Mouse (Mus musculus) heart, postnatal 14 days (tissue): ENCODE measurements around the gene Rfxap. TPM values are rescaled to one million over a fixed set of nuclear protein-coding genes. Genes with fewer than 3 reads are reported as not detected.
"Not testable (repeated sequence)": the region's sequence is repeated elsewhere in the genome, so short reads cannot be mapped to it uniquely, and the experiment has no call there.

Source experiments
- DNase-seq, 2 experiments: peaks; one replicate each; pipeline ENCODE4 v3.0.0; 2021 to 2022
- intact Hi-C: fragments of 180-260 bp; cut with DNase I; formaldehyde crosslinking; loops from one replicate; pipeline ENCODE4 v1.15.1; 2025
- total RNA-seq, 2 experiments: library from RNA; stranded (reverse); gene quantifications; 2 replicates each; pipeline ENCODE4 v1.2.3; 2021

Rfxap gene
- total RNA-seq, 2 experiments from 2014 or later: 21.8 to 23.4 TPM

DNA sequence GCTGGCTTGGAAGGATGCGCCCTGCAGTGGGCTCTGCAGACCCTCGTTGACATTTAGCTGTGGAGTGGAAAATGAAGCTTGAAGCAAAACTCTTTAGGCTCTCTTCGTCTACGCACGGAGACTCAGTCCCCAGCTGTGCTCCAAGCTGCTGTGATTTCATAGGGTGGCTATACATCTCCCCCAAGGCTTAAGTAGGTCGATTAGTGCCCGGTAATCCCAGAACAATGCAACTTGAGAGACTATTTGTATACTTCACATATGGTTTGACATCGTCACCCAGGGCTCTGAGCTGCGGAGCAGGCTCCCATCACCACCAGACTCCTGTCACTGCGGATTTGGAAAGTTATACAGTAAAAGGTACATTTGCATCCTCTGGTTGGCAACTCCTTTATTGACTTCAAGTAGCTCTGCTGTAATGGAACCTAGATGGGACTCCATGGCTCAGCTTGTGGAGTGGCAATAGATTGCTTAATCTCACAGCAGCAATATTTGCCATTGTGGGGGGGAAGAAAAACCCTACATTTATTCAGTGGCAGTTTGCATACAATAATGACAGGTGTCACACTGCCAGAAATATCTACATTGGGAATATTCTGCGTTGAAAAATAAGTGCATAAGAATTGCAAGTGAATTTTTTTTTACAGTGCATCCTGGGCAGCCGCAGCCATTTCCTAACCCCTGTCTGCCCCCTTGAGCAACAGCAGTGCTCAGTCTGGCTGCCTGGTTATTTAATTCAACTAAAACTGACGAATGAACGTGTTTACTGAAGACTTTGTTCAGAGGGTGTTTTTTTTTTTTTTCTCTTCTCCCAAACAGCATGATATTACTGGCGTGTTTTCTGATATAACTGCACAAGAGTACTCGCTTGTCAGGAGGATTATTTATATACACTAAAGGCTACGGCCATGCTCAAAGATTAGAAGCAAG is 38.0 kb downstream of the Rfxap start:
- no peak for DNase-seq
- intact Hi-C loops: no loop called here

DNA sequence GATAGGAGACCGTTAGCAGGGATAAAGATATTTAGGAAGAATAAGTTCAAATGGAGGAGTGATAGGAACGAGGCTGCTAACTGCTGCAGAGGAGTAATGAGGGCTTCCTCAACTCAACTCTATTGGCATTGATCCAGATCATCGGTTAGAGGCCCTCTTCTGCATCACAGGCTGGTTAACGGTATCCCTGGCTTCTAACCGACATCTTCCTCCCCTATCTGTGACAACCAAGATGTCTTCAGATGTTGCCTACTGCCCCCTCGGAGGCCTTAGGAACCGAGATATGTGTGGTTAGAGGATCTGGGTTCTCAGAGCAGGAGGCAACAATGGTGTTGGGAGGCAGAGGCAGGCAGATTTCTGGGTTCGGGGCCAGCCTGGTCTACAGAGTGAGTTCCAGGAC is 39.0 kb downstream of the Rfxap start:
- DNase-seq: no peak
- intact Hi-C loops: no loop called here

DNA sequence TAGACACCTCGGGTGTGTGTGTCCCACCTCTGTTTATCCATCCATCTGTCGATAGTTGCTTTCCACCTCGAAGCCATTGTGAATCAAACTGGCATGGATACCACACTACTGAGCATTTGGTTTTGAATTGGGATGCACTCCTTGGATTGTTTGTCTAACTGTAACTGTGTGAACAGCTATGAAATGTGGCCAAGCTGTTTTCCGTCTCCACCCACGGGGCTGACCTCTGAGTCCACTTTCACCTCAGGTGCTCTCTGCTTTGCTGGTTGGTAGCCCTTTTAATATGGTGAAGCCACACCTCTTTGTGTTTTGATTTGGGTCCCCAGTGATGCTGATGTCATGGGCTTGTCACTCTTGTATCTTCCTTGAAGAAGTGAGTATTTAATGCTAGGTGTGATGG is 40.8 kb downstream of the Rfxap start:
- DNase-seq: no peak
- intact Hi-C loops: no loop called here

DNA sequence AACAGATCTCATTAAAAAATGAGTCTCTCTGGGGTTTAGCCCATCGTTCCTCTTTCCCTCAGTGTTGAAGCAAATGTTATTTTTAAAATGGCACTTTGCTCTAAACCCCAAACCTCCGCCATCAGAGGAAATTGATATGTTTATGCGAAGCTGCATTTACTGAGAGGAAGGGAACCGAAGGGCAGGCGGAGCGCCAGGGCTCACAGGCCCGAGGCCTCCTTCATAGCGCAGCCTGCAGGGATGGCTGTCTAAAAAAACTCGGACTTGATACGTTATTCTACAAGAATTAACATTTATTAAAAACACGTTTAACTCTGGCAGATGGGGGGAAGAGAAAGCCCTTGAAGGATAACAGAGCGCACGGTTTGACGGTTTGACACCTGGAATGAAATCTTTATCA is 41.6 kb downstream of the Rfxap start:
- intact Hi-C loops: no loop called here
- no peak for DNase-seq

DNA sequence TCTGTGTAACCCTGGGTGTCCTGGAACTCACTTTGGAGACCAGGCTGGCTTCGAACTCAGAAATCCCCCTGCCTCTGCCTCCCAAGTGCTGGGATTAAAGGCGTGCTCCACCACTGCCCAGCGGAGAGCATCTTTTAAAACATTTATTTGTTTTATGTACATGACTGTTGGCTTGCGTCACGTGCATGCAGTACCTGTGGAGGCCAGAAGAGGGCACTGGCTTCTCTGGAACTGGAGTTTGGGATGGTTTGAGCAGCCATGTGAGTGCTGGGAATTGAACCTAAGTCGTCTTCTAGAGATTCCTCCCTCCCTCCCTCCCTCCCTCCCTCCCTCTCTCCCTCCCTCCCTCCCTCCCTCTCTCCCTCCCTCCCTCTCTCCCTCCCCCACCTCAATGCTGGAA is 42.1 kb downstream of the Rfxap start:
- DNase-seq: peak in 1 of 2 experiments; percentile 14
- intact Hi-C loops: not testable (repeated sequence)

DNA sequence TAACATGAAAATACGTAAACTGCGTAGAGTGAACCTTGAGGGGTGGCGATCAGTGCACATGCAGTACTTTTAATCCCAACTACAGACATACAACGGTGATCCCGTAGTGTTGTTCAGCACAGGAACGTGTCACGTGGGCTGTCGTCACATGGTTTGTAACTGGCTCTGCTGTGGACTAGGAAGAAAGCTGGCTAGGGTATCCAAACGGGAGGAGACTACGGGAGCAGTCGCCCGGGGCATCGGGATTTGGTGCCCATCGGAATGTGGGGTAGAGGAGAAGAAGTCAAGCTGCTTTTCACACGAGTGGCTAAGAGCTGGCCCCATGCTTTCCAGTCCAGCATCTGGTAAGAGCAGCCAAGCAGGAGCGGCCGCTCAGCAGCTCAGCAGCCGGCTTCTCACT is 43.2 kb downstream of the Rfxap start:
- intact Hi-C loops: no loop called here
- peak; percentile 17 to 44 for DNase-seq

DNA sequence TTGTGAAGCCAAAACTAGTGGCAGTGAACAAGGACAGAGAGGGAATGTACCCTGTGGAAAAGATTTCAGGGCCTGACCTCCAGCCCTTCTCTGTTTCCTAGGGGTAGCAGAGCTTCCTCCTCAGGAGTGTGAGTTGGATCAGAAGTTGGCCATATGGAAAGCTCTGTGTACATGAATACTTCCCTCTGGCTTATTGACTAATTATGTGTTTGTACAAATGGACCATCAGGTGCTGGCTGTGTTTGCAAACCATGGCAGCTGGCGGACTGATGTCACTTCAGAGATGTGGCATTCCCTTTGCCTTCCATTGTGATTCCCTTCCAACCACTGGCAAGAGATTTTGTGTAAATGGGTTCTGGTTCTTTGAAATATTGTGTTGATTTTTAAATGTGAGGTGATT is 46.3 kb downstream of the Rfxap start:
- DNase-seq: no peak

DNA sequence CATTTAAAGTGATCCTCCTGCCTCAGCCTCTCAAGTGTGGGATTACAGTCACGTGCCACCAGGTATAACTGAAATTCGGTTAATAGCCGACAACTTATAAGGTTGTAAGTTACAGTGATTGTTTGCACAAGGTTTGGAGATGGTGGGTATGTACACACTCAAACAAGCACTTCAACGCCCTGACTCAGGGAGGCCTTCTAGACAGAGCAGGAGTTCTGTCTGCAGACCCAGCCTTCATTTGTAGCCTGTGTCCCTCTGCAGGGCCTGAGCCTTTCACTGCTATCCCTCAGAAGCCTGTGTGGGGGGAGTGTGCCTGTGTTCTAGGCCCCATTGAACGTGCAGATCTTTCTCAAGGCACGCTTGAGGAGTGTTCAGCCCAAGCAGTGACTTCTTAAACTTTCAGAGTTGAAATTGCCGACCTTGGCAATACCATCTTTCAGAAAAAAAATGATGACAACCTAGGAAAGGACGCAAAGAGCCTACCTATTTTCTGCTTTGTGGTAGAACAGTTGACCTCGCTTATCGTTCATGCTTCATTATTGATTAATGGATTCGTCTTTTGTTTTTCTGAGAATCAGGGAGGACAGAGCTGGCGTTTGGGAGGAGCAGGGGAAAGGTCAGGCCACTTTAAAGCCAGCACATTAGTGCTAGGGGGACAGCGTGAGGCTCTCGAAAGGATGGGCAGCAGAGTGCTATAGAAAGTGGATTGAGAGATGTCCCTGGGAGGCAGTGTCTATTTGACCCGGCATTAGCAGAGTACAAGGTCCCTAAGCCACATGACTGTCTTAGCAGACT is 47.1 kb downstream of the Rfxap start:
- intact Hi-C loops: no loop called here
- DNase-seq: no peak

More for the DNA sequence above, 46.3 kb downstream of the Rfxap start:
- intact Hi-C loops: no loop called here

DNA sequence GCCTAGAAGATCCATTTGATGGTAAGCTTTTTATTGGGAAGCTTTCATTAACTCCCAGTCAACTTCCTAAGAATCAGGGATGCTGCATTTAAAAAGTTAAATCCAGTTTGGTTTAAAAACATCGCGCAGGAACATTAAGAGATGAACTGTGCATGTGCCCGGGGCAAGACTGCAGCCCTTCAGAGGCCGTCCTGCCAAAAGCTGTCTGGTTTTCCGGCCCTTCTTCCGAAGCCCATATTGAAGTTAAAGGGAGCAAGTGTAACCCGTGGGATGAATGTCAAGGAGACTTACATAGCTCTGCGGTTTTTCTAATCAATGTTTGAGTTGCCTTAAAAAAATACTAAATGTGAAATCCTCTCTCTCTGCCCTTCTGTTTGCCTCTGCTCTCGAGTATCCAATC is 48.4 kb downstream of the Rfxap start:
- DNase-seq: no peak
- intact Hi-C loops: no loop called here

DNA sequence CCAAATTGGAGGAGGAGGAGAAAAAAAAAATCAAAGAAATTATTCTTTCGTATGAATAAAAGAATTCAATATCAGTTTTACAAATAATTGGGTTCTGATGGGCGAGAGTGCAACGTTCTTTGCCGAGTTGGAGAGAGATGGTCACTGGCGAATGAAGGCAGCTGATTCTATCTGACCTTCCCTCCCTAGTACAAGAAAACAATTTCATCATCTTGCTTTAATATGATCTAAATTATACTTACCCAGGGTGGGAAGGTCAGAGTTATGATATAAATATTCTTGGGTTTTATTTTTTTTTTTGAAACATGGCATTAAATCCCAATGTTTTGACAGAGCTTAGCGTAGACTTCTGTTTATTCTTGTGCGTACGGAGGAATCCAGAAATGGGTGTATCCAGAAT is 50.1 kb downstream of the Rfxap start:
- intact Hi-C loops: no loop called here
- DNase-seq: no peak

DNA sequence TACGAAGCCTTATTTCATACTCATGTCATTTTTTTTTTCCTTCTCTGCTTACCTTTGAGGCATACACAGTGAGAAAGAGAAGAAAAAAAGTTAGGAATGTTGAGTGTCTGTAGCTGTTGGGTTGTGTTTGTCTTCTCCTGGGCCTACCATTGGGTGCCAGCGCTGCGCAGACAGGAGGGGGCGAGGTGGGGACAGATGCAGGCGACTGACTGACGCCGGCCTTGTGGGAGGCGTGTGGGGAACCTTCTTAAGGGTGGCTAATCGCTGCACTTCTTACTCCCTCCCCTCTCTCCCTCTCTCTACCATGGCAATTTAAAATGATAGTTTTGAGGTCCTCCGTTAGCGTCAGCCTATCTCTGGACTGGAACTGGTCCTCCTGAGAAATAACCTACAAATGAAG is 51.5 kb downstream of the Rfxap start:
- intact Hi-C loops: no loop called here
- DNase-seq: peak; percentile 10 to 26

DNA sequence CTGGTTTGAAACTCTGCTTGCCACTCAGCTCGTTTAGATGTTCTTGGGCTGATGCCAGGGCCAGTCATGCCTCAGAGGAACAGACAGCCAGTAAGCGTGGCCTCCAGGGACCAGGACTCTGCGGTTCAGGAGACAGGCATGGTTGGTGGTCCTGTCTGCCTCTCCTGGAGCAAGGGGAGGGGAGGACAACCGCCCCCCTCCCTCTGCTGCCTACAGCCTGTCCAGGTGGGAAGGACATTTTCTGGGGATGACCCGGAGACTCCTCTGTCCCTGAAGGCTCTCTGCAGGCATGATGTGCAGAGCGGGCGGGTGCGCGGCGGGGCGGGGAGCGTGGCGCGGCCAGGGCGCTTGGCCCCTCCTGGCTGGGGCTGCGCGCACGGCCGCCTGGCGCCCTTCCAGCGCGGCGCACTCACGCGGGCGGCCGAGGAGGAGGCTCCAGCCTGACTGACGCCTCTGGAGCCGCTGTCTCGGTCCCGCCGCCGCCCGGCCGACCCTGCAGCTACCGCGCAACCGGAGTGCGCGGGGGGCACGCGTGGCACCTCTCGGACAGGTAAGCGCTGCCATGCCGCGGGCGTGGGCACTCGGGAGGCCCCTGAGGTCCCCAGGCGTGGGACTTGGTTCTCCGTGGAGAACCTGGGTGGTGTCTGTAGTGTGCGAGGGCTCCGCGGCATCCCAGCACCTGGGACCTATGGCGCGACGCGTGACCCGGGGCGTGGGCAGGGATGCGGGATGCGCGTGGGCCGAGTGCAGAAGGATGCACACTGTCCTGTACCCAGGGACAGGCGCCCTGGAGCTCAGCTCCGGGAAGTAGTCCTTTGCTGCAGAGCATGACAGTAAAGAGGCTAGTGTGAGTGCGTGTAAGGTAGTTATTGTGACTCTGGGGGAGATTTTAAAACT is 52.2 kb downstream of the Rfxap start, which contains the start of gene Smad9:
TSS of gene Smad9 (plus strand) at position 438 of the 897 bp plus-strand sequence.
- intact Hi-C loops: no loop called here
- DNase-seq: peak; percentile 75 to 77

DNA sequence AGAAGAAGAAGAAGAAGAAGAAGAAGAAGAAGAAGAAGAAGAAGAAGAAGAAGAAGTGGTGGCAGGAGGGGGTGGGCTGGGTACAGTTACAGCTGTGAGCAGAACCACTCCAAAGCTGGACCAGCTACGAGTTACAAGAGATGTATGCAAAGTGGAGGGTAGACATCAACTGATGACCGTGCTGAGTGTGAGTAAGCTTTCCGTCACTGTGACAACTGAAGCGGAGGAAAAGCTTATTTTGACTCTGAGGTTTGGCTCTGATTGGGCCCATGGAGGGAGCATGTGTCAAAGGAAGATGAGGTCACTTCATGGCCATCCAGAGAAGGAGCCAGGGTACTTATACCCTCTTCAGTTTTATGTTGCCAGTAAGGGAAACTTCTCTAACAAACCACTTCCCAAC is 54.2 kb downstream of the Rfxap start:
- DNase-seq: no peak
- intact Hi-C loops: no loop called here

Other genes with a start within 250 kb of the Rfxap start
- gene Supt20, start 115.0 kb downstream of the Rfxap start, total RNA-seq: 10 to 100 TPM; 28.3 to 29.9 TPM
- not detected for gene Gm21958, start 93.4 kb downstream of the Rfxap start, total RNA-seq
- gene Exosc8, start 72.4 kb downstream of the Rfxap start, total RNA-seq: 10 to 100 TPM; 17.3 to 22.3 TPM
- 10 to 100 TPM; 11.9 to 12.0 TPM for gene Alg5, start 72.3 kb downstream of the Rfxap start, total RNA-seq
- gene Smad9, start 52.2 kb downstream of the Rfxap start, total RNA-seq: 1 to 10 TPM; 1.2 to 2.2 TPM
- gene Sertm1, start 108.1 kb upstream of the Rfxap start, total RNA-seq: under 1 TPM; 0.12 to 0.19 TPM
- gene Ccna1, start 247.7 kb upstream of the Rfxap start, total RNA-seq: under 1 TPM; 0.26 to 0.37 TPM